Mouse (Mus musculus) spleen, adult 2 months (tissue): ENCODE data around the gene Gm49337. TPM values are rescaled to one million over a fixed set of nuclear protein-coding genes. Genes with fewer than 3 reads are reported as not detected.

Experiments used
- DNase-seq, 2 experiments: peaks; one replicate each; pipeline versions ENCODE4 v3.0.0 to v3.0.0-alpha.2; 2012 to 2021; ENCODE audit warnings: low spot score in 2 of 2, low read depth in 1 of 2
- H3K27ac ChIP-seq: fragments of 200-500 bp; 2 replicates; pipeline ENCODE4 v1.5.1; 2012; ENCODE audit warnings: low read length, inconsistent platforms; ENCODE audit not compliant: insufficient read depth
- H3K27me3 ChIP-seq: fragments of 200-500 bp; 2 replicates; pipeline ENCODE4 v1.6.1; 2012; ENCODE audit warnings: mild to moderate bottlenecking, moderate library complexity, low read length, inconsistent platforms; ENCODE audit not compliant: control insufficient read depth, insufficient read depth
- H3K36me3 ChIP-seq: fragments of 200-500 bp; 2 replicates; pipeline ENCODE4 v1.6.1; 2012; ENCODE audit warnings: mild to moderate bottlenecking, low read length, inconsistent platforms; ENCODE audit not compliant: control insufficient read depth, insufficient read depth
- H3K4me1 ChIP-seq: fragments of 200-500 bp; 2 replicates; pipeline ENCODE4 v1.6.1; 2011; ENCODE audit warnings: inconsistent platforms; ENCODE audit not compliant: control insufficient read depth, insufficient read depth, insufficient read length
- H3K4me3 ChIP-seq: fragments of 200-500 bp; 2 replicates; pipeline ENCODE4 v1.5.1; 2011; ENCODE audit warnings: mild to moderate bottlenecking, inconsistent platforms; ENCODE audit not compliant: insufficient read depth, insufficient read length; ENCODE audit errors: extremely low read depth
- CTCF ChIP-seq: fragments of 200-500 bp; IDR thresholded peaks from 2 replicates; pipeline ENCODE4 v1.5.1; 2011; ENCODE audit warnings: mild to moderate bottlenecking, inconsistent platforms; ENCODE audit not compliant: insufficient read depth, insufficient read length, insufficient replicate concordance; ENCODE audit errors: extremely low read depth
- POLR2A ChIP-seq: fragments of 200-500 bp; IDR thresholded peaks from 2 replicates; pipeline ENCODE4 v1.6.1; 2011; ENCODE audit warnings: low read depth, low read length, inconsistent platforms
- WGBS: fragments of 180-500 bp; shearing (Covaris S2); methylation state at CpG from one replicate; pipeline ENCODE4 v1.1.7; 2018; 5-methylcytosine and 5-hydroxymethylcytosine counted together
- polyA plus RNA-seq: library from polyadenylated mRNA; depleted of rRNA; stranded (reverse); fragments of >200 nt; gene quantifications from 2 replicates; pipeline ENCODE4 v1.2.3, GENCODE M21; 2012

Gm49337 gene
- polyA plus RNA-seq, 1 experiment = not detected

GRCm38 (mm10) chr4:116173752-116174151 is 568 bp downstream of the Gm49337 start:
- Histone ChIP-seq H3K36me3 (no peaks in the 10 kb centered on the region), H3K27me3 (no peaks in the 10 kb centered on the region), H3K4me3 (no peak overlapping the region), H3K27ac (no peak overlapping the region), H3K4me1 (peaks cover 17% of the 10 kb centered on the region; the same call in 1 of the 2 replicates)
- no peak for DNase-seq
- 88% methylated on average over 4 of the region's 4 CpGs for WGBS
- TF ChIP-seq CTCF = no peak
- TF ChIP-seq POLR2A = no peak

- no peak overlapping the region for H3K4me3 ChIP-seq
- TF ChIP-seq POLR2A (no peak), CTCF (no peak)
- H3K27me3 ChIP-seq = no peaks in the 10 kb centered on the region
- no peak overlapping the region for H3K27ac ChIP-seq
- DNase-seq = no peak
- peaks cover 17% of the 10 kb centered on the region; the same call in 1 of the 2 replicates for H3K4me1 ChIP-seq
- no peaks in the 10 kb centered on the region for H3K36me3 ChIP-seq
- 79% methylated on average over 6 of the region's 6 CpGs for WGBS
Measured at GRCm38 (mm10) chr4:116174466-116175116, 1.4 kb downstream of the Gm49337 start.

GRCm38 (mm10) chr4:116175136-116175535 is 2.0 kb downstream of the Gm49337 start:
- DNase-seq = no peak
- no peaks in the 10 kb centered on the region for H3K36me3 ChIP-seq
- no peak for TF ChIP-seq POLR2A
- no peak for TF ChIP-seq CTCF
- H3K27ac ChIP-seq = no peak overlapping the region
- peaks cover 17% of the 10 kb centered on the region; the same call in 1 of the 2 replicates for H3K4me1 ChIP-seq
- H3K27me3 ChIP-seq = no peaks in the 10 kb centered on the region
- H3K4me3 ChIP-seq = no peak overlapping the region

- no peaks in the 10 kb centered on the region for H3K36me3 ChIP-seq
- peaks cover 17% of the 10 kb centered on the region; the same call in 1 of the 2 replicates for H3K4me1 ChIP-seq
- H3K4me3 ChIP-seq = no peak overlapping the region
- no peak for DNase-seq
- 37% methylated on average over 7 of the region's 7 CpGs for WGBS
- H3K27me3 ChIP-seq = no peaks in the 10 kb centered on the region
- H3K27ac ChIP-seq = peak overlapping the region; percentile 37; the same call in 1 of the 2 replicates
- no peak for TF ChIP-seq CTCF
- no peak for TF ChIP-seq POLR2A
Measured at GRCm38 (mm10) chr4:116175711-116176542, 2.7 kb downstream of the Gm49337 start.

- Histone ChIP-seq H3K27ac (peak overlapping the region; percentile 37), H3K4me1 (peaks cover 17% of the 10 kb centered on the region; the same call in 1 of the 2 replicates), H3K27me3 (no peaks in the 10 kb centered on the region), H3K36me3 (no peaks in the 10 kb centered on the region), H3K4me3 (peak overlapping the region; percentile 25; the same call in 1 of the 2 replicates)
- WGBS = 4% methylated on average over 9 of the region's 10 CpGs
- DNase-seq = peak in 1 of 2 experiments; percentile 23
- no peak for TF ChIP-seq CTCF
- no peak for TF ChIP-seq POLR2A
Measured at GRCm38 (mm10) chr4:116176543-116176988, 3.4 kb downstream of the Gm49337 start.

- H3K4me1 ChIP-seq = peaks cover 17% of the 10 kb centered on the region; the same call in 1 of the 2 replicates
- H3K27ac ChIP-seq = peak overlapping the region; percentile 73
- H3K4me3 ChIP-seq = no peak overlapping the region
- no peaks in the 10 kb centered on the region for H3K27me3 ChIP-seq
- TF ChIP-seq POLR2A (no peak), CTCF (no peak)
- WGBS = 16% methylated on average over 5 of the region's 5 CpGs
- no peaks in the 10 kb centered on the region for H3K36me3 ChIP-seq
- peak in 1 of 2 experiments; percentile 59 for DNase-seq
Measured at GRCm38 (mm10) chr4:116177140-116177539, 4.0 kb downstream of the Gm49337 start.
